ENCODE assay signal across 8 mouse cellular contexts in the genomic region with DNA sequence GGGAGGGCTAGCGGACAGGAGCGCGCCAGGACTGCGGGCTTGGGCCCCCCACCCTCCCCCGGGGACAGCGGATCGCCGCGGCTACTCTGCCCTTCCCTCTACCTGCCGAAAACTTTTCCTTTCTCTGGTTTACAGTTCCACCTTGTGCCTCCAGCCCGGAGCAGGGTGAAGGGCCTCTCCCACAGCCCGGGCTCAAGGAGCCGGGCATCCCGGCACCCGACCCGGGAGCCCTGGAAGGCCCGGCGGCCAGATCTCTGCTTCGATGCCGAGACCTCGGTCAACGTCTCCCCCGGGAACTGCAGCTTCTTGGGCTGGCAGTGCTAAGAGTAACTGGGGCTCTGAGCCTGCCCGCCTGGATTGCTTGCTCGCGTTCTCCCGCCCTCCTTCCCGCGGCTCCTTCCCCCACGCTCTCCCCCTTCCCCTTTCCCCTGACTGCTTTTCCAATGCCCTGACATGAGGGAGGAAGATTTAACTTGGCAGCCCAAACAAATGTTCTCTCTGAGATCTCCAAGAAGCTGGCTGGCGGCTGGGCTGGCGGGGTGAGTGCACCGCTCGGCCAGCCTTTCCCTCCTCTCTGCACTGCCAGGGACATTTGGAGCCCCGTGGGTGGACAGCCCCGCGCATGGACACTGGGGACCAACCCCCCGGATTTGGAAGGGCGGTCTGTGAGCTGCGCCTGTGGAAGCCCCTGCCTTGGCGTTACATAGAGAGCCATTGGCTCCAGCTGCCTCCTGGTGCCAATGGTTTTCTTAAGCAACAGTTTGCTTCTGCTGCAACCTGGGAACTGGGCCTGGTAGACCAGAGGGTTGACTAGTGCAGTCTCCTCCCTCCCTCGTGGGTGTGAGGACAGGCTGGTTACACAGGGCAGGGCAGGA. TPM values are rescaled to one million over a fixed set of nuclear protein-coding genes. Genes with fewer than 3 reads are reported as not detected.
DNase-seq lines count a peak whose midpoint lies in the region; ATAC-seq and TF ChIP-seq lines count a peak whose summit lies in the region.

No protein-coding gene starts in this region.

- peak overlapping the region; percentile 98 for H3K9ac ChIP-seq in hindbrain, embryonic 16.5 days (ENCODE audit: low read depth, low read length)

- H3K9me3 ChIP-seq in hindbrain, embryonic 16.5 days (ENCODE audit: control insufficient read depth, low read length): no peaks in the 10 kb centered on the region

- peak overlapping the region; percentile 99 for H3K4me3 ChIP-seq in gastrocnemius, adult 2 months
- peak overlapping the region; percentile 99 for H3K4me3 ChIP-seq in hindbrain, embryonic 16.5 days (ENCODE audit: low read length)

- no peaks in the 10 kb centered on the region for H3K27me3 ChIP-seq in hindbrain, embryonic 16.5 days (replicated peaks; ENCODE audit: control insufficient read depth, insufficient read depth, low read length)

- H3K4me2 ChIP-seq in hindbrain, embryonic 16.5 days (ENCODE audit: low read length): peak overlapping the region; percentile 94

- peak overlapping the region; percentile 95 for H3K27ac ChIP-seq in gastrocnemius, adult 2 months
- peak overlapping the region; percentile 98 for H3K27ac ChIP-seq in hindbrain, embryonic 16.5 days (ENCODE audit: low read depth, low read length)

- TF ChIP-seq CTCF in gastrocnemius, adult 2 months (IDR thresholded peaks at IDR 0.05): no peak

- ATAC-seq in hindbrain, embryonic 16.5 days: peak; percentile 39

- 0% methylated on average over 35 of the region's 42 CpGs for WGBS in hindbrain, embryonic 16.5 days

- H3K4me1 ChIP-seq in hindbrain, embryonic 16.5 days (ENCODE audit: control insufficient read depth, insufficient read depth, low read depth, low read length): peaks cover 63% of the 10 kb centered on the region

- intact Hi-C loops in gastrocnemius, adult 2 months (cut with DNase I): loop anchor here (2.0 kb wide), 1 partner anchor 36 kb away; no protein-coding TSS in a partner anchor

- DNase-seq in R1 (ENCODE audit: low read depth, low spot score): peak; percentile 45
- peak; percentile 77 for DNase-seq in cerebellum, adult 9-10 months
- DNase-seq in gastrocnemius, adult 2 months: peak; percentile 89
- peak; percentile 34 to 50 for DNase-seq in left cerebral cortex, adult 18-20 months (ENCODE audit: low spot score in 2 of 2)
- DNase-seq in lung, postnatal 25 days (ENCODE audit: low spot score): peak; percentile 84
- peak; percentile 72 for DNase-seq in ovary, postnatal 36 days (ENCODE audit: low spot score)
- peak; percentile 66 for DNase-seq in yolk sac, embryonic 10.5 days (ENCODE audit: low spot score)

- H3K36me3 ChIP-seq in hindbrain, embryonic 16.5 days (ENCODE audit: control insufficient read depth, insufficient read depth, low read length): no peaks in the 10 kb centered on the region

RNA-seq across cellular contexts. Expression of a gene that starts 2.1 kb away (rescaled TPM):
- 10 to 100 TPM; 27.4 to 34.5 TPM for total RNA-seq in gastrocnemius, adult 2 months (2021)
- 50.4 and 55.0 TPM in 2 replicates for polyA plus RNA-seq in hindbrain, embryonic 16.5 days (2015; fragmentation: Nextera tagmentation; extraction: Ambion mirVana)
- total RNA-seq in left cerebral cortex, adult 18-20 months (2021): 100 to 1,000 TPM in 1 of 2 experiments, 10 to 100 TPM in 1; 89.2 to 100 TPM

Comparison
In these comparisons a context has a peak if more than half of its experiments do, and no peak if none do; other contexts are left out.
1. Peak in every context shown above with its lines: DNase-seq, ATAC-seq, H3K4me3 ChIP-seq and H3K27ac ChIP-seq.